Mouse (Mus musculus) stomach, postnatal 0 days (tissue): ENCODE results near the gene Phospho2. TPM values are rescaled to one million over a fixed set of nuclear protein-coding genes. Genes with fewer than 3 reads are reported as not detected.
A peak's percentile ranks its signal among the peaks of the same experiment; 100 is the strongest.

Experiments used
- ATAC-seq: fragments of 200-750 bp; cut with Nextera tagmentation; 2 replicates; pipeline ENCODE4 v1.8.0; 2017; ENCODE audit not compliant: low FRiP score, low TSS enrichment
- DNase-seq: peaks from one replicate; pipeline ENCODE4 v3.0.0-alpha.2; 2016; ENCODE audit warnings: low spot score
- H3K27ac ChIP-seq: fragments of 300-500 bp; sonication (generic); replicated peaks from 2 replicates; pipeline ENCODE4 v1.5.1; 2014; ENCODE audit warnings: mild to moderate bottlenecking, control low read depth
- H3K27me3 ChIP-seq: fragments of 300-500 bp; sonication (generic); 2 replicates; pipeline ENCODE4 v1.6.1; 2014; ENCODE audit warnings: low read length; ENCODE audit not compliant: control insufficient read depth, insufficient read depth
- H3K36me3 ChIP-seq: fragments of 300-500 bp; sonication (generic); 2 replicates; pipeline ENCODE4 v1.6.1; 2014; ENCODE audit warnings: low read length, mixed read lengths; ENCODE audit not compliant: control insufficient read depth, insufficient read depth
- H3K4me1 ChIP-seq: fragments of 300-500 bp; sonication (generic); replicated peaks from 2 replicates; pipeline ENCODE4 v1.6.1; 2014; ENCODE audit warnings: antibody characterized with exemption; ENCODE audit not compliant: control insufficient read depth, insufficient read depth
- H3K4me2 ChIP-seq: fragments of 300-500 bp; sonication (generic); replicated peaks from 2 replicates; pipeline ENCODE4 v1.6.1; 2014; ENCODE audit warnings: low read depth, mild to moderate bottlenecking, control low read depth, moderate library complexity
- H3K4me3 ChIP-seq: fragments of 300-500 bp; sonication (generic); 2 replicates; pipeline ENCODE4 v1.5.1; 2014; ENCODE audit warnings: low read depth, low read length, control low read depth
- H3K9ac ChIP-seq: fragments of 300-500 bp; sonication (generic); 2 replicates; pipeline ENCODE4 v1.6.1; 2014; ENCODE audit warnings: mild to moderate bottlenecking, low read length, control low read depth, mixed read lengths
- H3K9me3 ChIP-seq: fragments of 300-500 bp; sonication (generic); 2 replicates; pipeline ENCODE4 v1.6.1; 2016; ENCODE audit warnings: low read length; ENCODE audit not compliant: control insufficient read depth
- CTCF ChIP-seq: IDR thresholded peaks from 2 replicates; pipeline ENCODE4 v1.5.1; 2016; ENCODE audit warnings: antibody characterized with exemption, low read depth, mild to moderate bottlenecking, moderate library complexity
- EP300 ChIP-seq: optimal IDR thresholded peaks from 2 replicates; pipeline ENCODE3; 2016; ENCODE audit warnings: antibody characterized with exemption
- WGBS: fragments of 180-500 bp; shearing (Covaris S2); extraction: QIAGEN DNeasy Blood & Tissue Kit; methylation state at CpG from one replicate; pipeline ENCODE4 v1.1.7; 2014; 5-methylcytosine and 5-hydroxymethylcytosine counted together
- polyA plus RNA-seq: library from polyadenylated mRNA; unstranded; fragments of >200 nt; fragmentation: Nextera tagmentation; extraction: Ambion mirVana; gene quantifications from 2 replicates; pipeline ENCODE4 v1.2.1, GENCODE M21; 2015

Phospho2 gene
- polyA plus RNA-seq, 1 experiment from 2014 or later: 19.0 TPM

DNA sequence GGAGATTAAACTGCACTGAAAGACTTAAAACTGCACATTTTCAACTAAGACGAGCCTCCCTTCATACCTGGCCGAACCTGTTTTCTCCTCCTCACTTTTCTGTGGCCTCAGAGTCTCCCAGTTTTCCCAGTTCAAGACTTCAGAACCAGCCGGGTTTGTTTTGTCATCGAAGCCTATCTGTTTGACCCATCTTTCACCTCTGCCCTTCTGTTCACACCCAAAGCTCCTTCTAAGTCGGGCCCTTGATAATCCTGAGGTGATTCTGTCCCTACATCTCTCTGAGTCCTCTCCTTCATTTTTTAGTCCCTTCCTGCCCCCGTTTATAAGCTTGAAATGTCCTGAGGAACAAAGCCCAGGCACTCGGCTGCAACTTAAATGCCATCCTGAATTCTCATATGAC lies 38.6 kb downstream of the Phospho2 start:
- TF ChIP-seq EP300: no peak
- no peak for TF ChIP-seq CTCF

DNA sequence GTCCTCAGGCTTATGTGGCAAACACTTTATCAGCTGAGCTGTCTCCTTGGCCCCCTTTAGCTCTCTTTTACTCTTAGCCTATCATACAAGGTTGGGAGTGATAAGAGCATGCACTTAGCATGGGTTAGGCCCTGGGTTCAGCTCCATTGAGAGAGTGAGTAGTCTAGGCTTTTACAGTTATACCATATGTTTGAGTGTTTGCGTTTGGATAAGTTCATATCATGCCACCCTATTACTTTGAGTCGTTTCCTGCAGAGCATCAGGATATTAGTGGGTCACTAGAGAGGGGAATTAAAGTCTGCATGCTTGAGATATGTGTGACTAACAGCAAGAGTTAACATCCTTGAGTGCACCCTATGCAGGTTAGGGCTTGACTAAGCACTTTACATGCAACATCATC lies 40.3 kb downstream of the Phospho2 start:
- H3K36me3 ChIP-seq: peaks cover 6% of the 10 kb centered on the region; the same call in 1 of the 2 replicates
- no peaks in the 10 kb centered on the region for H3K27me3 ChIP-seq
- TF ChIP-seq EP300: no peak
- TF ChIP-seq CTCF: no peak
- 57% methylated on average over 2 of the region's 2 CpGs for WGBS
- no peak overlapping the region for H3K4me2 ChIP-seq
- H3K27ac ChIP-seq: no peak overlapping the region
- ATAC-seq (no peak), DNase-seq (no peak)
- H3K4me1 ChIP-seq: no peaks in the 10 kb centered on the region
- H3K4me3 ChIP-seq: no peak overlapping the region
- H3K9ac ChIP-seq: no peak overlapping the region
- H3K9me3 ChIP-seq: no peaks in the 10 kb centered on the region

More for the DNA sequence above, 38.6 kb downstream of the Phospho2 start:
- ATAC-seq: no peak
- H3K4me3 ChIP-seq: no peak overlapping the region
- no peaks in the 10 kb centered on the region; the same call in 1 of the 2 replicates for H3K4me1 ChIP-seq
- H3K27me3 ChIP-seq: no peaks in the 10 kb centered on the region
- no peak overlapping the region for H3K4me2 ChIP-seq
- DNase-seq: no peak
- WGBS: 30% methylated on average over 7 of the region's 7 CpGs
- no peaks in the 10 kb centered on the region for H3K36me3 ChIP-seq
- no peak overlapping the region for H3K27ac ChIP-seq
- no peaks in the 10 kb centered on the region for H3K9me3 ChIP-seq
- no peak overlapping the region for H3K9ac ChIP-seq

DNA sequence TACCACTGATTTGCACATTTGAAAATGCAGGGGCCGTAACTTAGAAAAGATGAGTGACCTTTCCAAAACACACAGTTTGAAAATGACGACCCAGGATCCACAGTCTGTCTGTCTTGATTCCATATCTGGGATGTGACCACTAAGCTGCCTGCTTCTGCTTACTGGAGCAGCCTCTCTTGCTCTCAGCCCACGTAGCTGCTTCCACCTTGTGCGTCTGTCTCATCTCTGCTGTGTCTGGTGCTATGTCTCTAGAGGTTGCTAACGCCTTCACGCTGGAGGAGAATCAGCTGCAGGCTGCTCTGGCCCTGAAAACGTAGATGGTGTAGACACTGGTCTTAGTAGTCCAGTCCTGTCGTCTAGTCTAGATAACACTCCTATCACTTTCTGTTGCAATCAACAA lies 40.7 kb downstream of the Phospho2 start:
- Histone ChIP-seq H3K4me1 (no peaks in the 10 kb centered on the region), H3K36me3 (peaks cover 6% of the 10 kb centered on the region; the same call in 1 of the 2 replicates), H3K27me3 (no peaks in the 10 kb centered on the region), H3K4me3 (no peak overlapping the region), H3K9ac (no peak overlapping the region), H3K27ac (no peak overlapping the region), H3K9me3 (no peaks in the 10 kb centered on the region), H3K4me2 (no peak overlapping the region)
- TF ChIP-seq EP300 (no peak), CTCF (no peak)
- 89% methylated on average over 8 of the region's 8 CpGs for WGBS
- no peak for ATAC-seq
- DNase-seq: no peak

DNA sequence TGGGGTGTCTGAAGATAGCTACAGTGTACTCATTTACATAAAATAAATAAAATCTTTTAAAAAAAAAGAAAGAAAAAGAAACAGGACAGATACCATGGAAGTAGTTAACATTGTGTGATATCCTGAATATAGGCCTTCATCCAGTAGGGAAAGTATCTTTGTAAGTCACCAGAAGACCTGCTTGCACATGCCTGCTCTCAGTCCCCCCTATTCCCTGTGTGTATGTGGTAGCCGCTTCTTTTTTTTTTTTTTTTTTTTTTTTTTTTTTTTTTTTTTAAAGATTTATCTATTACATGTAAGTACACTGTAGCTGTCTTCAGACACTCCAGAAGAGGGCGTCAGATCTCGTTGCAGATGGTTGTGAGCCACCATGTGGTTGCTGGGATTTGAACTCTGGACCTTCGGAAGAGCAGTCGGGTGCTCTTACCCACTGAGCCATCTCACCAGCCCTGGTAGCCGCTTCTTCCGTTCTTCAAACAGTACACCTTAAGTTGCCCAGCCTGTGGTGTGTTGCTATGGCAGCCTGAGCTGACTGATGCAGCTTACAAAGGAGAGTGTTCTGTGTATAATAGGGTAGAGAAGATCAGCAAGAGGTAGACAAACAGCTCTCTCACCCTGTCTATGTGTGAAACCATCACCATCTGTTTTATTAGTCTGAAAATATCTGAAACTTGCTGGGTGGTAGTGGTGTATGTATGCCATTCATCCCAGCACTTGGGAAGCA lies 48.0 kb downstream of the Phospho2 start:
- no peaks in the 10 kb centered on the region for H3K4me1 ChIP-seq
- TF ChIP-seq CTCF (no peak), EP300 (no peak)
- H3K27me3 ChIP-seq: no peaks in the 10 kb centered on the region
- no peak for DNase-seq
- 72% methylated on average over 7 of the region's 7 CpGs for WGBS
- H3K9me3 ChIP-seq: no peaks in the 10 kb centered on the region
- ATAC-seq: no peak
- H3K4me2 ChIP-seq: no peak overlapping the region
- H3K27ac ChIP-seq: no peak overlapping the region
- H3K4me3 ChIP-seq: no peak overlapping the region
- no peak overlapping the region for H3K9ac ChIP-seq
- peaks cover 6% of the 10 kb centered on the region; the same call in 1 of the 2 replicates for H3K36me3 ChIP-seq

DNA sequence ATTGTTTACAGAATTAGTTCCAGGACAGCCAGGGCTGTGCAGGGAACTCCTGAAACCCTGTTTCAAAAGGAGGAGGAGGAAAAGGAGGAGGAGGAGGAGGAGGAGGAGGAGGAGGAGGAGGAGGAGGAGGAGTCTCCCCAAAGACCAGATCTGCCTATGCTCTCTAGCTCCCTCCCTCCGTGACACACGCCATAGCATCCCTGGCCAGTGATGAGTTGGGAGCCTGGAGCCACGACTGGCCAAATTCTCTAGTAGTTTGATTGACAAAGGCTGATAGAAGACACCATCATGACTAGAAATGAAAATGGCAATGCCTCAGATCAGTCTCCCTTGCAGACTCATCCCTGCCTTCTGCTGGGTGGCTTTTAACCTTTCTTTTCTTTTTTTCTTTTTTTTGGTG lies 48.6 kb downstream of the Phospho2 start:
- peaks cover 6% of the 10 kb centered on the region; the same call in 1 of the 2 replicates for H3K36me3 ChIP-seq
- TF ChIP-seq EP300 (no peak), CTCF (peak; percentile 45)
- no peaks in the 10 kb centered on the region for H3K9me3 ChIP-seq
- H3K4me2 ChIP-seq: no peak overlapping the region
- no peak for DNase-seq
- H3K4me3 ChIP-seq: no peak overlapping the region
- no peak overlapping the region for H3K9ac ChIP-seq
- H3K4me1 ChIP-seq: no peaks in the 10 kb centered on the region
- WGBS: 48% methylated on average over 3 of the region's 3 CpGs
- no peaks in the 10 kb centered on the region for H3K27me3 ChIP-seq
- no peak overlapping the region for H3K27ac ChIP-seq
- ATAC-seq: no peak

DNA sequence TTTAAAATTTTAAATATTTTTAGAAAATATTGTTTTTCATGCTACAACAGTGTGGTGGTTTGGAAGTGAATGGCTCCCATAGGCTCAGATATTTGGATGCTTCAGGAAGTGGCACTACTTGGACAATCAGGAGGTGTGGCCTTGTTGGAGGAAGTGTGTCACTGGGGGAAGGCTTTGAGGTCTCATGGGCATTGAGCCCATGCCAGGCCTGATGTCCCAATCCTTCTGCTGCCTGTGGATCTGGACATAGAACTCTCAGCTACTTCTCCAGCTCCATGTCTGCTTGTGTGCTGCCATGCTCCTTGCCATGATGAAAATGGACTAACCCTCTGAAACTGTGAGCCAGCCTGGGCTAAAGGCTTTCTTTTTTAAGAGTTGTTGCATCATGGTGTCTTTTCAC lies 49.3 kb downstream of the Phospho2 start:
- no peak overlapping the region for H3K27ac ChIP-seq
- H3K9ac ChIP-seq: no peak overlapping the region
- H3K4me2 ChIP-seq: no peak overlapping the region
- H3K27me3 ChIP-seq: no peaks in the 10 kb centered on the region
- H3K4me1 ChIP-seq: no peaks in the 10 kb centered on the region
- ATAC-seq: no peak
- no peak for DNase-seq
- TF ChIP-seq CTCF (no peak), EP300 (no peak)
- no peak overlapping the region for H3K4me3 ChIP-seq
- H3K36me3 ChIP-seq: peaks cover 2% of the 10 kb centered on the region; the same call in 1 of the 2 replicates
- H3K9me3 ChIP-seq: no peaks in the 10 kb centered on the region
